Mouse (Mus musculus) frontal cortex, postnatal 25 days (tissue): ENCODE data around the gene Olfr547.

Source experiments
- DNase-seq, 2 experiments: peaks; one replicate each; pipeline ENCODE4 v3.0.0; 2022; ENCODE audit warnings: low spot score in 2 of 2

Gene Olfr547

DNA sequence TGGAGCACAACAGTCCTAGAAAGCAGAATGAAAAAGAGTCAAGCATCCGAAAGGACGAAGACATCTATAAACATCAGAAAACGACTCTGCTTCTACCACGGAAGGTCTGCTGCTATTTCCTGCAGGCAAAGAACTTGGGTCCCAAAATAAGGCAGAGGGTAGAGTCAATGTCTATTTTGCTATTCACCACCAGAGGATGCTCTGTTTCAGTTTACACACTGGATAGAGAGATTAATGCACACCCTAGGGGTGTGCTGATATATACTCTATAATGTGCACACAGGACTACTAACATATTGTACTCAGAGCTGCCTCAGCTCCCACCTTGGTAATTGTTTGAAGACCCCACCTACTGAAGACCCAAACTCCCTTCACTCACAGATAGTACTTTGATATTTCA is 31.7 kb downstream of the Olfr547 start:
- no peak for DNase-seq

DNA sequence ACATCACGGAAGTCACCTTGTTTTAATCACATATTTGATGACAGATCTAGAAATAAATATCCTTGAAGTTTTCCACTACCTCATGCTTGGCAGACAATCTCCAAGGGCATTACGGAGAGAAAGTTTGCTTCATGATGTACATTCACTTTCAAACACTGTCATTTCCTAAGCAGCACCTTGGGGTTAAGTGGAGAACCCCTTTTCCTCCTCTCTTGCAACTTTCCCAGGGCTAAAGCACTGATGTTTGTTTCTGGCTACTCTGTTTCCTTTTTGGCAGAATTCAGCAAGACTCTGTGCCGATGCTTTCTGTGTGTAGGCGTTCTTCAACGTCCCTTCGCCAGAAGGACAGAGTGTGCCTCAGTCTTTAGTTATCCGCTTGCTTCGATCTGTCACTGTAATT is 36.6 kb downstream of the Olfr547 start, which contains the start of gene Olfr550:
Gene Olfr550 (plus strand): TSS at position 301 of the 400 bp plus-strand sequence.
- no peak for DNase-seq

- no peak for DNase-seq
These were observed 38.8 kb downstream of the Olfr547 start for GRCm38 (mm10) chr7:102573174-102573830.

- DNase-seq = no peak
These were observed 41.4 kb downstream of the Olfr547 start for GRCm38 (mm10) chr7:102575998-102576397.
